Mouse (Mus musculus) myocyte (in vitro differentiated cells): ENCODE measurements around the gene Shq1. TPM values are rescaled to one million over a fixed set of nuclear protein-coding genes. Genes with fewer than 3 reads are reported as not detected.

Experiments
- H3K27me3 ChIP-seq: one replicate; pipeline ENCODE4 v1.6.1; 2011; ENCODE audit not compliant: control insufficient read depth, insufficient read depth, insufficient read length
- H3K36me3 ChIP-seq: one replicate; pipeline ENCODE4 v1.6.1; 2011; ENCODE audit not compliant: control insufficient read depth, insufficient read depth
- H3K4me2 ChIP-seq: one replicate; pipeline ENCODE4 v1.6.1; 2011; ENCODE audit warnings: low read depth, control low read depth
- H3K4me3 ChIP-seq: one replicate; pipeline ENCODE4 v1.5.1; 2011; ENCODE audit warnings: mild to moderate bottlenecking, control low read depth, moderate library complexity
- H3K79me2 ChIP-seq: one replicate; pipeline ENCODE4 v1.6.1; 2011; ENCODE audit not compliant: control insufficient read depth, insufficient read depth
- H3ac ChIP-seq: one replicate; pipeline ENCODE4 v1.6.1; 2011; ENCODE audit not compliant: control insufficient read depth, insufficient read length
- CEBPB ChIP-seq: IDR thresholded peaks from 2 replicates; pipeline ENCODE4 v1.6.1; 2011; ENCODE audit warnings: mild to moderate bottlenecking, moderate library complexity; ENCODE audit not compliant: poor library complexity, insufficient read depth, severe bottlenecking
- E2F4 ChIP-seq: IDR thresholded peaks from one replicate; pipeline ENCODE4 v1.6.1; 2011; ENCODE audit warnings: mild to moderate bottlenecking, control low read depth, moderate library complexity; ENCODE audit not compliant: insufficient read depth
- MAX ChIP-seq: IDR thresholded peaks from one replicate; pipeline ENCODE4 v1.6.1; 2011; ENCODE audit warnings: low read depth, mild to moderate bottlenecking, control low read depth
- MYOD1 ChIP-seq, 3 experiments: IDR thresholded peaks; one replicate each; pipeline ENCODE4 v1.6.1; 2011; ENCODE audit warnings: control low read depth in 2 of 3, low read depth in 2 of 3, mild to moderate bottlenecking in 2 of 3, moderate library complexity in 1 of 3; ENCODE audit not compliant: insufficient read length in 2 of 3, control insufficient read depth in 1 of 3
- MYOG ChIP-seq, 3 experiments: IDR thresholded peaks; one replicate each; pipeline ENCODE4 v1.6.1; 2011; ENCODE audit warnings: control low read depth in 2 of 3, low read depth in 2 of 3, mild to moderate bottlenecking in 2 of 3; ENCODE audit not compliant: insufficient read length in 2 of 3, control insufficient read depth in 1 of 3, insufficient read depth in 1 of 3
- POLR2A ChIP-seq: IDR thresholded peaks from one replicate; pipeline ENCODE4 v1.6.1; 2011; ENCODE audit warnings: low read depth, mild to moderate bottlenecking, control low read depth, moderate library complexity; ENCODE audit not compliant: insufficient read length
- POLR2AphosphoS2 ChIP-seq: IDR thresholded peaks from one replicate; pipeline ENCODE4 v1.6.1; 2011; ENCODE audit warnings: low read depth, control low read depth; ENCODE audit not compliant: insufficient read length
- REST ChIP-seq: IDR thresholded peaks from one replicate; pipeline ENCODE4 v1.6.1; 2011; ENCODE audit warnings: mild to moderate bottlenecking, control low read depth, moderate library complexity; ENCODE audit not compliant: insufficient read depth, insufficient read length
- SRF ChIP-seq: IDR thresholded peaks from one replicate; pipeline ENCODE4 v1.6.1; 2011; ENCODE audit warnings: low read depth; ENCODE audit not compliant: control insufficient read depth, insufficient read length
- TCF12 ChIP-seq: IDR thresholded peaks from one replicate; pipeline ENCODE4 v1.6.1; 2011; ENCODE audit warnings: mild to moderate bottlenecking, control low read depth; ENCODE audit not compliant: poor library complexity, insufficient read depth, severe bottlenecking
- TCF3 ChIP-seq: IDR thresholded peaks from one replicate; pipeline ENCODE4 v1.6.1; 2011; ENCODE audit warnings: low read depth, control low read depth; ENCODE audit not compliant: insufficient read length
- USF1 ChIP-seq: IDR thresholded peaks from one replicate; pipeline ENCODE4 v1.6.1; 2011; ENCODE audit warnings: low read depth, mild to moderate bottlenecking, control low read depth, moderate library complexity
- polyA plus RNA-seq: library from polyadenylated mRNA; unstranded; fragments of >200 nt; fragmentation: generic; extraction: Trizol; gene quantifications from one replicate; pipeline ENCODE4 v1.2.1, GENCODE M21; 2012; ENCODE audit warnings: missing spikeins

Gene Shq1
- polyA plus RNA-seq, 1 experiment: 6.6 TPM

DNA sequence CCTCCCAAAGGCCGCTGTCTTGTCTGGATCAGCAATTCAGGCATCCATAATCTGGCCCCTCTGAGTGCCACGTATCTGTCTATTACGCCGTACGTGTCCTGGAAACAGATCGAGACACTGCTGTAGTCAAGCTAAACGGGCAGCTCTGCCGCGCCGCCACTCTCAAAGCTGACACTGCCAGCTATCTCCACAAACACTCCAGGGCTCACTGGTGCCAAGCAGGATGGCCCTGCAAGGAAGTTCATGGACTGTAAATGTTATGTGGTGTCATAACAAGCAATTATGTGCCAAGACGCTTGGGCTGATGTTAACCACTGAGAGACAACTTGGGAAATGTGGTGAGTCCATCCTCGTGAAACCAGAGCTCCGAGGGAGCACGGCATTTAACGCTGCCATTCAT is 26.3 kb downstream of the Shq1 start:
- no peak overlapping the region for H3ac ChIP-seq
- peaks cover 4% of the 10 kb centered on the region for H3K36me3 ChIP-seq
- TF ChIP-seq USF1: no peak
- no peak for TF ChIP-seq POLR2A
- TF ChIP-seq SRF: no peak
- TF ChIP-seq MAX: no peak
- no peak for TF ChIP-seq REST
- TF ChIP-seq E2F4: no peak
- TF ChIP-seq MYOD1 (IDR thresholded peaks at IDR 0.05; ENCODE audit: control insufficient read depth in 1 of 3, insufficient read length in 2 of 3, low read depth in 2 of 3): no peak
- no peak for TF ChIP-seq POLR2AphosphoS2
- no peak for TF ChIP-seq TCF3
- TF ChIP-seq TCF12: no peak
- no peak for TF ChIP-seq CEBPB
- TF ChIP-seq MYOG (IDR thresholded peaks at IDR 0.05; ENCODE audit: control insufficient read depth in 1 of 3, insufficient read depth in 1 of 3, insufficient read length in 2 of 3, low read depth in 2 of 3): no peak
- H3K4me3 ChIP-seq: no peak overlapping the region
- no peaks in the 10 kb centered on the region for H3K79me2 ChIP-seq
- H3K27me3 ChIP-seq: no peaks in the 10 kb centered on the region
- no peak overlapping the region for H3K4me2 ChIP-seq

DNA sequence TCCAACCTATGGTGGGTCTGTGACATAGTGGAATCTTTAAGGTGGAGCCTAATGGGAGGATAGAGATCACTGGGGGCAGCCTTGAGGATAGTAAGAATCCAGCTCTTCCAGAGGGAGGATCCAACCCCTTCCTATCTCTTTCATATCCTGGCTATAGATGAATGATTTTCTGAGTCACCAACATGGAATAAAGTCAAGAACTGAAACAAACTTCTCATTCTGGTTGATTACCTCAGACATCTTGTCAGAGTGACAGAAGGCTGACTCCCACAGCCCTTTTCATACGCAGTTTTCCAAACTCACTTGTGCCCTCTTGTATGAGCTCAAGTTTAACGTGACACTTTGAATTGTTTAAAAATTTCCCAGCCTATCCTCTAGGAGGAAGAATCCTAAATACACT is 28.2 kb downstream of the Shq1 start:
- H3K36me3 ChIP-seq: peaks cover 4% of the 10 kb centered on the region
- H3K4me3 ChIP-seq: no peak overlapping the region
- no peak overlapping the region for H3K4me2 ChIP-seq
- TF ChIP-seq MYOD1 (IDR thresholded peaks at IDR 0.05; ENCODE audit: control insufficient read depth in 1 of 3, insufficient read length in 2 of 3, low read depth in 2 of 3) (no peak), POLR2A (no peak), USF1 (no peak), SRF (no peak), REST (no peak), CEBPB (no peak), TCF3 (no peak), E2F4 (no peak)
- no peak overlapping the region for H3ac ChIP-seq
- no peaks in the 10 kb centered on the region for H3K79me2 ChIP-seq
- H3K27me3 ChIP-seq: no peaks in the 10 kb centered on the region

DNA sequence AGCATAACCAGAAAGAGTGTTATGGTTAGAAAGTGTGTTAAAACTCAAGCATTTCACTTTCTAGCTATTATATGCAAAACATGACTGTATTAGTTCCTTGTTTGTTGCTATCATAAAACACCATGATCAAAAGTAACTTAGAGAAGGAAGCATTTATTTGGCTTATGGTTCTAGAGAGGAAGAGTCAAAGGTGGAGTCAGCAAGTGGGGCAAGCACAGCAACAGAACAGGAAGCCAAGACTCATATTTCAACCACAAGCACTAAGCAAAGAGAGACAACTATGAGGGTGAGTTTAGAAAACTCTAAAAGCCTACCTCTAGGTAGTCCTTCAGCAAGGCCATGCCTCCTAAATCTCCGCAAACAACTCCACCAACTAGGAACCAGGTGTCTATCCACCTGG is 30.4 kb downstream of the Shq1 start:
- TF ChIP-seq SRF (no peak), MAX (no peak), TCF3 (no peak), CEBPB (no peak), USF1 (no peak), MYOD1 (IDR thresholded peaks at IDR 0.05; ENCODE audit: control insufficient read depth in 1 of 3, insufficient read length in 2 of 3, low read depth in 2 of 3) (no peak), TCF12 (no peak), E2F4 (no peak), REST (no peak), MYOG (IDR thresholded peaks at IDR 0.05; ENCODE audit: control insufficient read depth in 1 of 3, insufficient read depth in 1 of 3, insufficient read length in 2 of 3, low read depth in 2 of 3) (no peak), POLR2A (no peak), POLR2AphosphoS2 (no peak)
- H3K79me2 ChIP-seq: no peaks in the 10 kb centered on the region
- H3ac ChIP-seq: no peak overlapping the region
- no peaks in the 10 kb centered on the region for H3K27me3 ChIP-seq
- peaks cover 4% of the 10 kb centered on the region for H3K36me3 ChIP-seq
- H3K4me3 ChIP-seq: no peak overlapping the region
- H3K4me2 ChIP-seq: no peak overlapping the region

DNA sequence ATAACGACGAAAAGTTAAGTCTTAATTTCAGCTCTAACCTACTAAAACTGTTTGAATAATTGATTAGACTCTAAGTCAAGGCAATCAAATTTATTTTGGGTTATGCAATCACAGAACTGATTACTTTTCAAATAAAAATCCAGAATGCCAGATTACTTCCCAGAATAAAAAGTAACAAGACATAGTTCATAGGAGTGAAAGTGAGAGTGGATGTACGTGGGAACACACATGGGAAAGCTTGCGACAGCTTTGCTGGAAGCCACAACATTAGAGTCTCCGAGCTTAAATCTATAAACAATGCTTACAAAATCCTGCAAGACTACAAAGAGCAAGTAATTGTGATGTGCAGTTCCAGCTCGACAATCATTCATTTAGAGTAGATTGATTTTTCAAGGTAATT is 41.9 kb downstream of the Shq1 start:
- TF ChIP-seq SRF: no peak
- TF ChIP-seq MYOG (IDR thresholded peaks at IDR 0.05; ENCODE audit: control insufficient read depth in 1 of 3, insufficient read depth in 1 of 3, insufficient read length in 2 of 3, low read depth in 2 of 3): no peak
- no peaks in the 10 kb centered on the region for H3K79me2 ChIP-seq
- no peak overlapping the region for H3K4me3 ChIP-seq

DNA sequence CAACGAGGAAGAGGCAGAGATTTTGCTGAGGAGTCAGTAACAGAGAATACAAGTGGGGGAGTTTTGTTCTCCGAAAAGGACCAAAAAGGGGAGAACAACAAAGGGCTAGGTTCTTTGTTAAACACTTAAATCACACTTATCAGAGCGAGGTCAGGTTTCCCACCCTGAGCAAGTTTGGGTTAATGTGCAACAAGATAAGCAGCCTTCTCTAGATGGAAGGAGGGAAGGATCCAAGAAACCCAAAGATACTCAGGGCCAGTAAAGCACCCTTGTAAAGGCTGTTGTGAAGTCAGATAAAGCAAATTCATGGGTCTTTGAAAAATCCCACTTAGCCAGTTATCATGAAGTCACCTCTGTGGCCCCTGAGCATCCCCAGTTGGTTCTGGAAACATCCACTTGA is 42.7 kb downstream of the Shq1 start:
- Histone ChIP-seq H3K4me2 (no peak overlapping the region), H3K4me3 (no peak overlapping the region), H3K79me2 (no peaks in the 10 kb centered on the region), H3K27me3 (no peaks in the 10 kb centered on the region), H3K36me3 (no peaks in the 10 kb centered on the region), H3ac (no peak overlapping the region)
- no peak for TF ChIP-seq MAX
- TF ChIP-seq POLR2AphosphoS2: no peak
- TF ChIP-seq E2F4: no peak
- TF ChIP-seq REST: no peak
- TF ChIP-seq MYOD1 (IDR thresholded peaks at IDR 0.05; ENCODE audit: control insufficient read depth in 1 of 3, insufficient read length in 2 of 3, low read depth in 2 of 3): no peak
- no peak for TF ChIP-seq MYOG (IDR thresholded peaks at IDR 0.05; ENCODE audit: control insufficient read depth in 1 of 3, insufficient read depth in 1 of 3, insufficient read length in 2 of 3, low read depth in 2 of 3)
- TF ChIP-seq USF1: no peak
- TF ChIP-seq TCF12: no peak
- no peak for TF ChIP-seq POLR2A
- no peak for TF ChIP-seq SRF
- no peak for TF ChIP-seq TCF3
- no peak for TF ChIP-seq CEBPB

More for the DNA sequence above, 41.9 kb downstream of the Shq1 start:
- H3K27me3 ChIP-seq: no peaks in the 10 kb centered on the region
- no peaks in the 10 kb centered on the region for H3K36me3 ChIP-seq
- no peak overlapping the region for H3K4me2 ChIP-seq
- no peak overlapping the region for H3ac ChIP-seq
